Mouse (Mus musculus) bone marrow, adult 2 months (tissue): ENCODE data around the gene Unc13b. TPM values are rescaled to one million over a fixed set of nuclear protein-coding genes. Genes with fewer than 3 reads are reported as not detected.

Experiments used
- H3K27ac ChIP-seq: fragments of 200-500 bp; 2 replicates; pipeline ENCODE4 v1.5.1; 2012; ENCODE audit warnings: low read depth, mild to moderate bottlenecking, control low read depth, inconsistent platforms, low read length; ENCODE audit not compliant: control insufficient read depth, poor library complexity, insufficient read depth
- H3K4me1 ChIP-seq: fragments of 200-500 bp; 2 replicates; pipeline ENCODE4 v1.6.1; 2011; ENCODE audit warnings: low read length; ENCODE audit not compliant: control insufficient read depth, insufficient read depth
- H3K4me3 ChIP-seq: fragments of 200-500 bp; replicated peaks from 2 replicates; pipeline ENCODE3; 2011; ENCODE audit warnings: mild to moderate bottlenecking, low read depth, low read length, control low read depth; ENCODE audit not compliant: control insufficient read depth
- CTCF ChIP-seq: fragments of 200-500 bp; IDR thresholded peaks from 2 replicates; pipeline ENCODE4 v1.5.1; 2011; ENCODE audit warnings: low read length, control low read depth; ENCODE audit not compliant: control insufficient read depth, insufficient read depth
- POLR2A ChIP-seq: fragments of 200-500 bp; IDR thresholded peaks from 2 replicates; pipeline ENCODE4 v1.6.1; 2011; ENCODE audit warnings: low read depth, mild to moderate bottlenecking, control low read depth, low read length, borderline replicate concordance; ENCODE audit not compliant: control insufficient read depth
- WGBS: fragments of 180-500 bp; shearing (Covaris S2); methylation state at CpG from one replicate; pipeline ENCODE4 v1.1.7; 2018; 5-methylcytosine and 5-hydroxymethylcytosine counted together
- polyA plus RNA-seq: library from polyadenylated mRNA; stranded (reverse); fragments of >200 nt; gene quantifications from 2 replicates; pipeline ENCODE4 v1.2.4, GENCODE M21; 2011; ENCODE audit warnings: low replicate concordance; ENCODE audit not compliant: missing spikeins, insufficient read depth, insufficient read length

The Unc13b gene
- 0.61 and 3.8 TPM in 2 replicates for polyA plus RNA-seq

GRCm38 (mm10) chr4:43058753-43059654 is at the start of gene Unc13b:
Gene Unc13b (plus strand): TSS chr4:43058953.
- TF ChIP-seq CTCF (no peak), POLR2A (no peak)
- no peak within 1 kb of the TSS for H3K27ac ChIP-seq
- 1% methylated on average over 89 of the region's 90 CpGs for WGBS
- no peaks in the 10 kb centered on the region for H3K4me1 ChIP-seq
- H3K4me3 ChIP-seq = peak within 1 kb of the TSS; percentile 12

GRCm38 (mm10) chr4:43010161-43011038 is 48.4 kb upstream of the Unc13b start, which contains the start of gene Fancg:
Gene Fancg (minus strand): TSS chr4:43010506.
- peak within 1 kb of the TSS; percentile 55 for H3K27ac ChIP-seq
- peak; percentile 41; the same call in 1 of the 2 replicates for TF ChIP-seq POLR2A
- TF ChIP-seq CTCF = no peak
- under 1% methylated on average over 37 of the region's 37 CpGs for WGBS
- H3K4me1 ChIP-seq = no peaks in the 10 kb centered on the region; the same call in 1 of the 2 replicates
- H3K4me3 ChIP-seq = peak within 1 kb of the TSS; percentile 99

DNA sequence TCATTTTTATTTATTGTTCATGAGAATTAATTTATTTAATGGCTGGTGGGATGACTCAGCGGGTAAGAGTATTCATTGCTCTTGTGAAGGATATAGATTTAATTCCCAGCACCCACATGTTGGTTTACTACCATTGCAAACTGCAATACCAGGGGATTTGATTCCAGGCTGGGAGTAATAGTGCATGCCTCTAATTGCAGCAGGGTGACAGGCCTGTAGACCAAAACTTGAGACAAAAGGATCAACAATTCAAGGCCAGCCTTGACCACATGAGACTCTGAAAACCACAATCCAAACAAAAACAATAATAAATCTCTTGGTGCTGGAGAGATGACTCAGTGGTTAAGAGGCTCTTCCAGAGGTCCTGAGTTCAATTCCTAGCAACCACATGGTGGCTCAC is 46.7 kb upstream of the Unc13b start:
- H3K4me3 ChIP-seq = no peak overlapping the region
- no peaks in the 10 kb centered on the region; the same call in 1 of the 2 replicates for H3K4me1 ChIP-seq
- WGBS = 89% methylated on average over 1 of the region's 1 CpGs
- no peak overlapping the region for H3K27ac ChIP-seq
- TF ChIP-seq POLR2A (no peak), CTCF (no peak)

DNA sequence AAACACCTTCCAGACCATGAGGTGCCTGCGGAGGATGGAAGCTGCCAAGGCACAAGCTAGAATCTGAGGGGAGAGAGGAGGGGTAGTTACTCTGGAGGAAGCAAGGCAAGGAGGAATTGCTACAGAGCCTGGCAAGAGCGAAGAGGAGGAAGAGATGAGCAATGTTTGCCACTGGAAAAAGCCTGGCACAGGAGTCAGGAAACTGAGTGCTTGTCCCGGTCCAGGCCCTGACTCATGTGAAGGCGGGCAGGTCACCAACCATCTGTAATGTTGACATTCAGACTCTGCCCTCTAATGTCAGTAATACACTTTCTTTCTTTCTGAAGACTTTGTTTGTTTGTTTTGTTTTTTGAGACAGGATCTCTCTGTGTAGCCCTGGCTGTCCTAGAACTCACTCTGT is 40.6 kb upstream of the Unc13b start:
- no peak overlapping the region for H3K27ac ChIP-seq
- WGBS = 86% methylated on average over 4 of the region's 4 CpGs
- no peak for TF ChIP-seq POLR2A
- no peak for TF ChIP-seq CTCF
- H3K4me1 ChIP-seq = no peaks in the 10 kb centered on the region; the same call in 1 of the 2 replicates
- H3K4me3 ChIP-seq = no peak overlapping the region

- 88% methylated on average over 10 of the region's 10 CpGs for WGBS
- H3K4me1 ChIP-seq = no peaks in the 10 kb centered on the region; the same call in 1 of the 2 replicates
- no peak overlapping the region for H3K4me3 ChIP-seq
- TF ChIP-seq CTCF = no peak
- TF ChIP-seq POLR2A = no peak
- H3K27ac ChIP-seq = no peak overlapping the region
Measured at GRCm38 (mm10) chr4:43019176-43019575, 39.6 kb upstream of the Unc13b start.

GRCm38 (mm10) chr4:43019641-43020465 is 38.9 kb upstream of the Unc13b start:
- Histone ChIP-seq H3K27ac (no peak overlapping the region), H3K4me3 (no peak overlapping the region), H3K4me1 (no peaks in the 10 kb centered on the region; the same call in 1 of the 2 replicates)
- TF ChIP-seq POLR2A (no peak), CTCF (no peak)
- 67% methylated on average over 23 of the region's 23 CpGs for WGBS

DNA sequence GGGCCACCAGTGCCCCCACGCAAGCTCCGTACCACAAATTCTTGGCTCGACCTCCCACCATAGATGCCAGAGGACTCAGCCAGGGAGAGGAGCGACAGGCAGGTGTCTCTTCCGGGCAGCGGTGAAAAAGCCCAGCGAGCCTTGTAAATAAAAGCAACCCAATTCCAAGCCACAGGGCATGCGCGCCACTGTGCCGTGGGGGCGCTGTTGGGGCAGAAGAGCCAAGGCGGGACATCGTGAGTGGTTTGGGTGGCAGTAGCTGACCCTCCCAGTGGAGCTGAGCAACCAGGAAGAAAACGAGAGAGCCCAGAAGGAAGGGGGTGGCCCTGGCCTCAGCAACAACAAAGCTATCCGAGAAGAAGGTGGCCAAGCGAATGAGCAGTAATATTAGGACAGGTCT is 37.9 kb upstream of the Unc13b start:
- no peak overlapping the region for H3K27ac ChIP-seq
- WGBS = 94% methylated on average over 16 of the region's 16 CpGs
- H3K4me1 ChIP-seq = no peaks in the 10 kb centered on the region; the same call in 1 of the 2 replicates
- no peak for TF ChIP-seq CTCF
- TF ChIP-seq POLR2A = no peak
- no peak overlapping the region for H3K4me3 ChIP-seq
